Mouse (Mus musculus): ENCODE measurements around the gene Itih2. TPM values are rescaled to one million over a fixed set of nuclear protein-coding genes. Genes with fewer than 3 reads are reported as not detected.

Gene Itih2
- polyA plus RNA-seq (2015; fragmentation: Nextera tagmentation; extraction: Ambion mirVana) = 2.0 and 2.2 TPM in 2 replicates

DNA sequence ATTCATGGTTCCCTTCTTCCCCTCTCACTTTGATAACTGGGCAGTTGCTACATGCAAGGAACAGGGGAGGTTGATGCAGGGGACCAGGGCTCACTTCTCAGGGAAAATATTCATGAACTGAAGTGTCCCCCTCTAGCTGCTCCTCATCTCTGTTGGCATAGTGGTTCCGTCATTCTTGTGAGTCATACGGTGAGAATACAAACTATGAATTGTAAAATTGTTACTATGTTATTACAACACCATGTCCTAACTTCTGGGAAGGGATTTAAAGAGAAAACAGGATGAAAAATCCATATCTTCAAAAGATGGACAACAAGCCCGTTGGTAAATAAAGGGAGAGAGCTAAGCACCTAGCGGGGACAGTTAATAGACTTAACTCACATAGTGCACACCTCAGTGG lies at the start of gene Itih2:
TSS of gene Itih2 (minus strand) at position 101 of the 400 bp plus-strand sequence.
- H3K4me1 ChIP-seq (replicated peaks) = no peaks in the 10 kb centered on the region
- H3K4me3 ChIP-seq = no peak within 1 kb of the TSS
- no peak within 1 kb of the TSS for H3K27ac ChIP-seq (replicated peaks)
- WGBS = 93% methylated on average over 4 of the region's 4 CpGs
- no peak within 1 kb of the TSS for H3K4me2 ChIP-seq
- no peak for ATAC-seq (ENCODE audit: low read depth)
- no peak within 1 kb of the TSS for H3K9ac ChIP-seq
- H3K9me3 ChIP-seq = no peaks in the 10 kb centered on the region
- H3K27me3 ChIP-seq = no peaks in the 10 kb centered on the region
- no peaks in the 10 kb centered on the region for H3K36me3 ChIP-seq

DNA sequence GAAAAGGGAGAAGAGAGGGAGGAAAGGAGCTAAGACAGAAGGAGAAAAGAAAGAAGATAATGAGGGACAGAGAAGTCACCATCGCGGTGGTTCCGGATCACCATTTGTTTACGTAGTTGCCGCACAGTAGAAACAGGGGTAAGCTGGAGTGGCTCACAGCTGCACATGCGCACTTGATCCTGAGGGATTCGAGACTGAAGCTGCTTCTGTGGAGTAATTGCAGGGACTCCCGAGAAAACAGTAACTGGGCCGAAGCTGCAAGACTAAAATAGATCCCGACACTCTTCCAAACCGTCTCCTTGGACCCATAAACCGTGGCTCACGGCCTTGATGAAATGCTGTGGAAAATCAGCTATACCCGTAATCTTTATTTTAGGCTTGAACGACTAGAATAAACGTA lies 38.8 kb upstream of the Itih2 start:
- Histone ChIP-seq H3K27ac (replicated peaks) (no peak overlapping the region), H3K9ac (no peak overlapping the region), H3K9me3 (no peaks in the 10 kb centered on the region), H3K36me3 (no peaks in the 10 kb centered on the region), H3K4me2 (no peak overlapping the region), H3K4me3 (no peak overlapping the region), H3K27me3 (no peaks in the 10 kb centered on the region), H3K4me1 (replicated peaks) (no peaks in the 10 kb centered on the region)
- no peak for ATAC-seq (ENCODE audit: low read depth)
- 88% methylated on average over 16 of the region's 16 CpGs for WGBS

DNA sequence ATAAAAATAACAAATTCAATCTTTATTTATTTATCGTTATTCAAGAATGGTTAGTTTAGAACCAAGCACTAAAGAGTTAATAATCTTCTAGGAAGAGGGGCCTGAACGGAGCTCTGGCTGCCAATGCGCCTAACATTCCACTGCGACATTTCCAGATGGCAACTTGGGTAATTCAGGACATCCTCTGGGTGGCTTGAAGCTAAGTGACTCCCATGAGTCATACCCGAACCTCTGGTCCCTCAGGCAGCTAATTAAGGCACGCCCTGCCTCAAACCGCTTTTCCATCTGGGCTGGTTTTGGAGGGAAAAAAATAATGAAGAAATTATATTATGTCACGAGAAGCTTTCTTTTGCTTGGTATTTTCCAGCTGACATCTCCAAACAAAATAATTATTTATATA lies 36.8 kb upstream of the Itih2 start:
- Histone ChIP-seq H3K27me3 (no peaks in the 10 kb centered on the region), H3K9ac (no peak overlapping the region), H3K9me3 (no peaks in the 10 kb centered on the region), H3K27ac (replicated peaks) (no peak overlapping the region), H3K4me1 (replicated peaks) (no peaks in the 10 kb centered on the region), H3K4me2 (no peak overlapping the region), H3K36me3 (no peaks in the 10 kb centered on the region), H3K4me3 (no peak overlapping the region)
- ATAC-seq (ENCODE audit: low read depth) = no peak
- WGBS = 62% methylated on average over 8 of the region's 8 CpGs

DNA sequence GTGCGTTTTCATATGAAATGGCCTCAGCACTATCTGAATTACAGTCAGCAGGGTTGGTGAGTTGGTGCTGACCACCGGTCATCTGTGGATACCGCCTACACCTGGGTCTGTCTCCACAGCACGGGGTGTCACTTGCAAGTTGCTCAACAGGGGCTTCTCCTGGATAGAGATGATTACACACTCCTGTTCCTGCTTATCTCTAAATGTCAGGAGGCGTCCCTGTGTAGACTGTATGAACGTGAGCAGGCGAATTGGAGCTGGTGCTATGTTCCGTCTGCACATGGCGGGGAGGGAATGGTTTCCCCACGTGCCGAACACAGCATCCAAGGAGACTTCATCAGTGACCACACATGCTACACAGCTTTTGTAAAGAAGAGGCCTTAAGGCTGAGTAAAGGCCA lies 36.1 kb upstream of the Itih2 start:
- no peaks in the 10 kb centered on the region for H3K9me3 ChIP-seq
- WGBS = 92% methylated on average over 11 of the region's 11 CpGs

DNA sequence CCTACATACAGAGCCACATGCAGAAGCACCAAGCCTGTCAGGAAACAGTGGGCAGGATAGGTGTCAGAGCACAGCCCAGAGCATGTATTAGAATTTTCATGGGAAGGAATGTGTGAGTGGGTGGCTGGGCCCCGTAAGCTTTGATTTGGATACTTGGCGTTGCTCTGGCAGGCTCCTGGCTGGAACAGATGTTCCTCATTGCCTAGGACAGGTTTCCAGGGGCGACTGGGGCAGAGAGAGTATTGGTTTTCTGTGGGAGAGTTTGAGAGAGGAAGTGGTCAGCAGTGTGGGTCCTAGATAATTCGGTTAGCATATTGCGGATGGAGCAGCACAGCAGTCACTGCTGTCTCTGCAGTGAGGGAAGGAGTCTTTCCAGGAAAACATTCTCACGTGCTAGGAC lies 35.4 kb upstream of the Itih2 start:
- Histone ChIP-seq H3K9me3 (no peaks in the 10 kb centered on the region), H3K27me3 (no peaks in the 10 kb centered on the region), H3K27ac (replicated peaks) (no peak overlapping the region), H3K4me1 (replicated peaks) (no peaks in the 10 kb centered on the region), H3K36me3 (no peaks in the 10 kb centered on the region), H3K4me2 (no peak overlapping the region), H3K9ac (no peak overlapping the region), H3K4me3 (no peak overlapping the region)
- no peak for ATAC-seq (ENCODE audit: low read depth)
- 68% methylated on average over 6 of the region's 6 CpGs for WGBS

More for the DNA sequence above, 36.1 kb upstream of the Itih2 start:
- Histone ChIP-seq H3K9ac (no peak overlapping the region), H3K4me2 (no peak overlapping the region), H3K27ac (replicated peaks) (no peak overlapping the region), H3K4me1 (replicated peaks) (no peaks in the 10 kb centered on the region), H3K4me3 (no peak overlapping the region), H3K27me3 (no peaks in the 10 kb centered on the region), H3K36me3 (no peaks in the 10 kb centered on the region)
- ATAC-seq (ENCODE audit: low read depth) = no peak

DNA sequence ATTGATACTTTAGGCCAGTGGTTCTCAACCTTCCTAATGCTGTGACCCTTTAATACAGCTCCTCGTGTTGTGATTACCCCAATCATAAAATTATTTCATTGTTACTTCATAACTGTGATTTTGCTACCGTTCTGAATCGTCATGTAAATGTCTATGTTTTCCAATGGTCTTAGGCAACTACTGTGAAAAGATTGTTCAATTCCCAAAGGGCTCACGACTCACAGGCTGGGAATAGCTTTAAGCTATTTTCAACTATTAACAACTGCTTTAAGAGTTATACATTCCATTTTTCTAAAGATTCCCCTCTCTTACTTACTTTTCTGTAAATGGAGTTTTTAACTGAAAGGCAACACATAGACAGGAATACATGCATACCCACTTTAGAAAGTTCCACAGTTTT lies 30.8 kb upstream of the Itih2 start:
- H3K9ac ChIP-seq = no peak overlapping the region
- no peaks in the 10 kb centered on the region for H3K36me3 ChIP-seq
- no peaks in the 10 kb centered on the region for H3K4me1 ChIP-seq (replicated peaks)
- no peak for ATAC-seq (ENCODE audit: low read depth)
- no peak overlapping the region for H3K4me2 ChIP-seq
- WGBS = 91% methylated on average over 4 of the region's 4 CpGs
- H3K9me3 ChIP-seq = no peaks in the 10 kb centered on the region
- H3K27ac ChIP-seq (replicated peaks) = no peak overlapping the region
- no peak overlapping the region for H3K4me3 ChIP-seq
- H3K27me3 ChIP-seq = no peaks in the 10 kb centered on the region

DNA sequence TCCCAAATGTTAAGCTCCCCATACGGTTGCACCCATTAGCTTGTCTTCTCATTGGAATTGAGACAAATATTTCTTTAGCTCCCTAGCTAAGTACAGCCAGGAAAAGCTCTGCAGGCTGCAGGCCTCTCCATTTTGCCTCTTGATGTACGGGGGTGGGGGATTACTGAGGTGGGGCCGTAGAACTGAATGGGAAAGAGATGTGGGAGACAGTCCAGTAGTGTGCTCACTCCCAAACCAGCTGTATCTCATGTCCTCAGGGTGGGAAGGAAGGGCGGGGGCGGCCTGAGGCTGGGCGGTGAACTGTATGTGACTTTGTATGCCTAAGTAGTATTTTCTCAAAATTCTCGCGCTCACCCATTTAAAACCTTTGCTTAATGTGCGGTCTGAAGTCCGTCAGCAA lies 26.0 kb upstream of the Itih2 start:
- H3K4me1 ChIP-seq (replicated peaks) = peaks cover 16% of the 10 kb centered on the region
- H3K4me3 ChIP-seq = no peak overlapping the region
- H3K27me3 ChIP-seq = no peaks in the 10 kb centered on the region
- no peak overlapping the region for H3K27ac ChIP-seq (replicated peaks)
- no peak overlapping the region for H3K4me2 ChIP-seq
- no peak overlapping the region for H3K9ac ChIP-seq
- no peaks in the 10 kb centered on the region for H3K9me3 ChIP-seq
- no peak for ATAC-seq (ENCODE audit: low read depth)
- no peaks in the 10 kb centered on the region for H3K36me3 ChIP-seq
- 83% methylated on average over 10 of the region's 10 CpGs for WGBS

DNA sequence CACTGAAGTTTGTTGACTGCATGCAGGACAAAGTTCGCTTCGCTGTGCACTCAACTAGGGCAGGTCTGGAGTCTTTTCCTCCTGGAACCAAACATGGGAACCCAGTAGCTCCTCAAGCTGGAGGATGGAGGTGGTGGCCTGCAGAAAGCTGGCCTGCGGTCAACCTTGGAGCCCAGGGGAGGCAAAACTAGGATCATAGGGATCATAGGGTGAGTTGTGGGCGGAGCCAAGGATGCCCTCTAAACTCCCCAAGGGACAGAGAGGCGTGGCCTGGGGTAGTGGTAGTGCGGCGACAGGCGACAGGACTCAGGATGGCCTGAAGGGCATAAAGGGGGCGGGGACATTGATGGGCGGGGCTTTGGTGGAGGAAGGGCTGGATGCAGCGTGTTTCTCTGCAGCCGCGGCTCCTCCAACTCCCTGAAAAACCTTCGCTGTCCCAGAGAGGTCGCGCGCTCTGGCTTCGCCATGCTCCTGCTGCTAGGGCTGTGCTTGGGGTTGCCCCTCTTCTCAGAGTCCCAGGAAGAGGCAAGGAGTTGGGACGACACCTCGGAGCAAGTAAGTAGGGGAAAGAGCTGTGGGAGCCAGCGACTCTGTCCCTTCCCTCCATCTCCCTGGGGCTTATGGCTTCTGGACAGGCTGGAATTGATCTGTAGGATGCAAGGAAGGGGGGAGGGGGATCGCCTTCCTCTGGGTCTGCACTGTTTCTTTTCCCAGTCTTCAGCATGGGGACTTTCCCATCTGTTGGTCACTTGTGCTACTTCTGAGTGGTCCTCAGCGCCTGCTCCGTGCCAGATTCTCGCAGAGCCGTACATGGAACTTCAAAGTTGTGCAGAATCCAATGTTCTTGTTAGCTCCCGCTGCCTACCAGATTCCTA lies 22.2 kb upstream of the Itih2 start, which contains the start of gene Itih5:
TSS of gene Itih5 (plus strand) at position 371 of the 875 bp plus-strand sequence.
- Histone ChIP-seq H3K4me1 (replicated peaks) (peaks cover 16% of the 10 kb centered on the region), H3K9me3 (no peaks in the 10 kb centered on the region), H3K27me3 (0 out of 2 replicates have a peak, but pooled peaks cover 3% of the 10 kb centered on the region), H3K36me3 (no peaks in the 10 kb centered on the region), H3K9ac (peak within 1 kb of the TSS; percentile 45), H3K27ac (replicated peaks) (no peak within 1 kb of the TSS), H3K4me2 (peak within 1 kb of the TSS; percentile 73), H3K4me3 (peak within 1 kb of the TSS; percentile 40)
- peak; percentile 65 for ATAC-seq (ENCODE audit: low read depth)
- 7% methylated on average over 27 of the region's 27 CpGs for WGBS

DNA sequence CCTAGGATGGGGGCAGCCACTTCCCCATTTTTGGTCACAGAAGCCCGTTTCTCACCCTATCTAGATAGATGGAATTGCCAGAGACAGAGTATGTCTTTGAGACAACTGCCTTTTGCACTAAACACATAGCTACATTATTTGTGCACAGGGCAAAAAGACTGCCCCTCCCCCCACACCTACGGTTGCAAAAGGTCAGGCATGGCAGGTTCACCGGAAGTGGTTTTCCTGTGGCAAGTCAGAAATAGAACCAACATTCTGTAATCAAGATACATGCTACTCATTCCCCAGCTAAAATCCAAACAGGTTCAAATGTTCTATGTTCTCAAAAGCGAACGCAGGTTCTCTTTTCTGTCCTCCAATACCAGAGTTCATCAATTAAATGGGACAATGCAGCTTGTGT lies 21.4 kb upstream of the Itih2 start:
- no peaks in the 10 kb centered on the region for H3K9me3 ChIP-seq
- no peak overlapping the region for H3K4me2 ChIP-seq
- H3K9ac ChIP-seq = no peak overlapping the region
- 84% methylated on average over 5 of the region's 5 CpGs for WGBS
- no peaks in the 10 kb centered on the region for H3K36me3 ChIP-seq
- no peak overlapping the region for H3K27ac ChIP-seq (replicated peaks)
- H3K27me3 ChIP-seq = 0 out of 2 replicates have a peak, but pooled peaks cover 3% of the 10 kb centered on the region
- peaks cover 16% of the 10 kb centered on the region for H3K4me1 ChIP-seq (replicated peaks)
- ATAC-seq (ENCODE audit: low read depth) = no peak
- H3K4me3 ChIP-seq = no peak overlapping the region

DNA sequence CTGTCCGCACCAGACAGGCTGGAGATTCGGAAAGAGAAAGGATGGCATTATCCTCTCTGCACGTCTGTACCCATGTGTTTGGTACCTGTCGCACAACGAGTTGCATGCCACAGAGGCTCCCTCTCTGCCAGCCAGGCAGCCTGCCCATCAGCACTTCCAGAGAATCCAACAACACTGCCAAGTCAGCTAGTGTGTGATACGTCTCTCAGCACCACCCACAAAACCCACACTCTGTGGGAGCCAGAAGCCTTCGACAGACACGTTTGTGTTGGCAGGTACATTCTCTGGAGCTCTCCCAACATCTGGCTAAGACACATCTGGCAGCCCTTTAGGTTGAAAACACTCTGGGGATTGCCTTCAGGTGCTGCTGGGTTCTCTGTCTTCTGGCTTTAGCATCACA lies 16.0 kb upstream of the Itih2 start:
- 83% methylated on average over 8 of the region's 8 CpGs for WGBS
- ATAC-seq (ENCODE audit: low read depth) = no peak

DNA sequence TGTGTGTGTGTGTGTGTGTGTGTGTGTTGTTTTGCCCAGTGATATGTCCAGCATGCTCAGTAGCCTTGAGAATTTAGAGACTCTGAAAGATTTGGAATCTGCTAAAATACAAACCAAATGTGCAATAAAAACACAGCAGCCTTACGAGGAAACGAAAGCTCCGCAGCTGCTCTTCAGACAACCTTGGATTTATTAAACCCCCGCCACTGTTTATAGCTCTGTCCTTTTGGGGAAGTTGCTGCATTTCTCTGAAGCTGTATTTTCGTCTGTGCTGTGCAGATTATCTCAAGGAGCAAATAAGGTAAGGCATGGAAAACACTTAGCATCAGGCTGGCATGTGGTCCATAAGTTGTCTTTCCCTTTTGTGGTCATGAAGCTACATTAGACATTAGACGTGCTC lies 14.3 kb upstream of the Itih2 start:
- Histone ChIP-seq H3K9ac (no peak overlapping the region), H3K27me3 (peaks cover 23% of the 10 kb centered on the region), H3K9me3 (no peaks in the 10 kb centered on the region), H3K4me3 (no peak overlapping the region), H3K4me2 (no peak overlapping the region), H3K4me1 (replicated peaks) (no peaks in the 10 kb centered on the region), H3K27ac (replicated peaks) (no peak overlapping the region), H3K36me3 (no peaks in the 10 kb centered on the region)
- WGBS = 48% methylated on average over 6 of the region's 6 CpGs
- no peak for ATAC-seq (ENCODE audit: low read depth)

More for the DNA sequence above, 16.0 kb upstream of the Itih2 start:
- H3K27ac ChIP-seq (replicated peaks) = no peak overlapping the region
- H3K9ac ChIP-seq = no peak overlapping the region
- no peaks in the 10 kb centered on the region for H3K36me3 ChIP-seq
- no peaks in the 10 kb centered on the region for H3K9me3 ChIP-seq
- no peaks in the 10 kb centered on the region for H3K4me1 ChIP-seq (replicated peaks)
- no peak overlapping the region for H3K4me2 ChIP-seq
- H3K27me3 ChIP-seq = peaks cover 20% of the 10 kb centered on the region
- no peak overlapping the region for H3K4me3 ChIP-seq

DNA sequence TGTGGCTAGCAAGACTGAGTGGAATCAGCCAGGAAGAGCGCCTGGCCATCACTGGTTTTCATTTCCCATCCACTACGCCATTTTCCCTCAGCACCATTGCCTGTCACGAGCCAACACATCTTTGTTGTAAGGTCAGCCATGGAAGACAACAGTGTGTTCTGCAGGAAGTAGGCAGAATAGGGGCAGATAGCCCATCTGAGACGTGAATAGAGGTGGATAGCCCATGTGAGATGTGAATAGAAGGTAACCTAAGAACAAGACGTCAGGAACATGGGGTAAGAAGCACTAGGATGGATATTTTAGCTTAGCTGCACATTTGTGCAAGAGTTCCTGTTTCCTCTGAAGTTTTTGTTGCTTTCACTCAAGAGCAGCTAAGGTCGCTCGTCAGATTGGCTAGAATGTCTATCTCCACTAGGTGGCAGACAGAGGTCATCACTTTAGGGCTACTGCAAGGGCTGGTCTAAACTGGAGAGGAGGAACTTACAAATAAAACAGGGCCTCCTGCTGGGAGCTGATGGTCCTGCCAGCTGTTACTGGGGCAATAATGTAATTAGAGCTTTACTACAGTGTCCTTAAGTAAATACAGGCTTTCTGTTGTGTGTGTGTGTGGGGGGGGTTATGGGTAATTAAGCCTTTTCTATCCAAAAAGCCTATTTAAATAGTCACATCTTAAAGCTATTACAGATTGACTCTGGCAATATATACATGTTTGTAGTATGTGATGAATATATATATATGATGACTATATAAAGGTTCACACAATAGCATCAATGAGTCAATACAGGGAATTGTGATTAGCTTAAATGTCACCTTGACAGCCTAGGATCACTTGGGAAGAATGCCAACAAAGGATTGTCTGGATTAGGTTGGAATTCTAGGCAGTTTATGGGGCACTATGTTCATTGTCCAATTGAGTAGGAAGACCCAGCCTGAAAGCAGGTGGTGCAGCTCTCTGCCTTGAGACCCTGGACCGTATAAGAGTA lies 11.6 kb upstream of the Itih2 start:
- Histone ChIP-seq H3K9ac (no peak overlapping the region), H3K27ac (replicated peaks) (no peak overlapping the region), H3K36me3 (no peaks in the 10 kb centered on the region), H3K4me1 (replicated peaks) (no peaks in the 10 kb centered on the region), H3K4me2 (no peak overlapping the region), H3K9me3 (no peaks in the 10 kb centered on the region), H3K4me3 (no peak overlapping the region), H3K27me3 (peaks cover 23% of the 10 kb centered on the region)
- 28% methylated on average over 8 of the region's 8 CpGs for WGBS
- peak; percentile 89 for ATAC-seq (ENCODE audit: low read depth)
